Mouse (Mus musculus) heart, postnatal 0 days (tissue): Measurements from ENCODE around the gene Pde6b.

Experiments
- CTCF ChIP-seq: IDR thresholded peaks from 2 replicates; pipeline ENCODE4 v1.5.1; 2016; ENCODE audit warnings: antibody characterized with exemption, control low read depth, low read depth
- EP300 ChIP-seq: IDR thresholded peaks from 2 replicates; pipeline ENCODE4 v1.6.1; 2016; ENCODE audit warnings: antibody characterized with exemption, low read depth

- TF ChIP-seq CTCF (no peak), EP300 (no peak)
Observed at GRCm38 (mm10) chr5:108461082-108462065, 73.2 kb downstream of the Pde6b start, which contains the start of gene Pcgf3.
